Mouse (Mus musculus): ENCODE measurements around the gene App. TPM values are rescaled to one million over a fixed set of nuclear protein-coding genes. Genes with fewer than 3 reads are reported as not detected.

The App gene
- 37.8 and 44.5 TPM in 2 replicates for polyA plus RNA-seq (2014; fragmentation: Nextera tagmentation; extraction: Ambion mirVana)

GRCm38 (mm10) chr16:85173373-85174081 is at the start of gene App:
Gene App, minus strand, starts transcription at chr16:85173766.
- H3K4me1 ChIP-seq (replicated peaks; ENCODE audit: control insufficient read depth, insufficient read depth, low read length) = peaks cover 3% of the 10 kb centered on the region; the same call in 1 of the 2 replicates
- WGBS = under 1% methylated on average over 77 of the region's 78 CpGs
- no peaks in the 10 kb centered on the region for H3K9me3 ChIP-seq (ENCODE audit: control insufficient read depth, low read length)
- DNase-seq (ENCODE audit: low spot score) (peak; percentile 85), ATAC-seq (replicated peaks; ENCODE audit: low FRiP score) (peak; percentile 83)
- H3K27me3 ChIP-seq (replicated peaks; ENCODE audit: control insufficient read depth, insufficient read depth, low read length) = peaks cover 9% of the 10 kb centered on the region; the same call in 1 of the 2 replicates
- no peak within 1 kb of the TSS; the same call in 1 of the 2 replicates for H3K27ac ChIP-seq (ENCODE audit: low read depth, low read length)
- H3K9ac ChIP-seq (ENCODE audit: low read depth, low read length) = peak within 1 kb of the TSS; percentile 68
- H3K4me3 ChIP-seq (ENCODE audit: low read depth, low read length) = peak within 1 kb of the TSS; percentile 75
- H3K36me3 ChIP-seq (ENCODE audit: control insufficient read depth, insufficient read depth, low read length) = no peaks in the 10 kb centered on the region
- peak within 1 kb of the TSS; percentile 88 for H3K4me2 ChIP-seq

- H3K4me3 ChIP-seq (ENCODE audit: low read depth, low read length) = no peak overlapping the region
- no peaks in the 10 kb centered on the region for H3K36me3 ChIP-seq (ENCODE audit: control insufficient read depth, insufficient read depth, low read length)
- H3K27me3 ChIP-seq (replicated peaks; ENCODE audit: control insufficient read depth, insufficient read depth, low read length) = no peaks in the 10 kb centered on the region
- H3K9me3 ChIP-seq (ENCODE audit: control insufficient read depth, low read length) = no peaks in the 10 kb centered on the region
- 78% methylated on average over 9 of the region's 9 CpGs for WGBS
- ATAC-seq (replicated peaks; ENCODE audit: low FRiP score) (no peak), DNase-seq (ENCODE audit: low spot score) (no peak)
- H3K27ac ChIP-seq (ENCODE audit: low read depth, low read length) = no peak overlapping the region
- H3K4me2 ChIP-seq = no peak overlapping the region
- no peaks in the 10 kb centered on the region for H3K4me1 ChIP-seq (replicated peaks; ENCODE audit: control insufficient read depth, insufficient read depth, low read length)
- H3K9ac ChIP-seq (ENCODE audit: low read depth, low read length) = no peak overlapping the region
Measured at GRCm38 (mm10) chr16:85215846-85216245, 42.3 kb upstream of the App start.

- DNase-seq (ENCODE audit: low spot score) = no peak
- 73% methylated on average over 9 of the region's 9 CpGs for WGBS
- no peaks in the 10 kb centered on the region for H3K36me3 ChIP-seq (ENCODE audit: control insufficient read depth, insufficient read depth, low read length)
- H3K4me3 ChIP-seq (ENCODE audit: low read depth, low read length) = no peak overlapping the region
- no peaks in the 10 kb centered on the region for H3K9me3 ChIP-seq (ENCODE audit: control insufficient read depth, low read length)
- H3K4me2 ChIP-seq = no peak overlapping the region
- no peak for ATAC-seq (replicated peaks; ENCODE audit: low FRiP score)
- no peak overlapping the region for H3K9ac ChIP-seq (ENCODE audit: low read depth, low read length)
- H3K27ac ChIP-seq (ENCODE audit: low read depth, low read length) = no peak overlapping the region
- no peaks in the 10 kb centered on the region for H3K4me1 ChIP-seq (replicated peaks; ENCODE audit: control insufficient read depth, insufficient read depth, low read length)
- H3K27me3 ChIP-seq (replicated peaks; ENCODE audit: control insufficient read depth, insufficient read depth, low read length) = no peaks in the 10 kb centered on the region
Measured at GRCm38 (mm10) chr16:85215173-85215572, 41.6 kb upstream of the App start.

GRCm38 (mm10) chr16:85195622-85196021 is 22.1 kb upstream of the App start:
- no peak for ATAC-seq (replicated peaks; ENCODE audit: low FRiP score)
- H3K9ac ChIP-seq (ENCODE audit: low read depth, low read length) = no peak overlapping the region
- no peaks in the 10 kb centered on the region for H3K36me3 ChIP-seq (ENCODE audit: control insufficient read depth, insufficient read depth, low read length)
- H3K4me3 ChIP-seq (ENCODE audit: low read depth, low read length) = no peak overlapping the region
- DNase-seq (ENCODE audit: low spot score) = no peak
- no peak overlapping the region for H3K27ac ChIP-seq (ENCODE audit: low read depth, low read length)
- no peaks in the 10 kb centered on the region for H3K4me1 ChIP-seq (replicated peaks; ENCODE audit: control insufficient read depth, insufficient read depth, low read length)
- H3K4me2 ChIP-seq = no peak overlapping the region
- no peaks in the 10 kb centered on the region for H3K27me3 ChIP-seq (replicated peaks; ENCODE audit: control insufficient read depth, insufficient read depth, low read length)
- no peaks in the 10 kb centered on the region for H3K9me3 ChIP-seq (ENCODE audit: control insufficient read depth, low read length)
- 69% methylated on average over 6 of the region's 6 CpGs for WGBS

- Histone ChIP-seq H3K4me1 (replicated peaks; ENCODE audit: control insufficient read depth, insufficient read depth, low read length) (no peaks in the 10 kb centered on the region), H3K9me3 (ENCODE audit: control insufficient read depth, low read length) (no peaks in the 10 kb centered on the region), H3K4me2 (no peak overlapping the region), H3K4me3 (ENCODE audit: low read depth, low read length) (no peak overlapping the region), H3K9ac (ENCODE audit: low read depth, low read length) (no peak overlapping the region), H3K27ac (ENCODE audit: low read depth, low read length) (no peak overlapping the region), H3K36me3 (ENCODE audit: control insufficient read depth, insufficient read depth, low read length) (no peaks in the 10 kb centered on the region), H3K27me3 (replicated peaks; ENCODE audit: control insufficient read depth, insufficient read depth, low read length) (no peaks in the 10 kb centered on the region)
- 72% methylated on average over 6 of the region's 6 CpGs for WGBS
- ATAC-seq (replicated peaks; ENCODE audit: low FRiP score) (no peak), DNase-seq (ENCODE audit: low spot score) (no peak)
Measured at GRCm38 (mm10) chr16:85195167-85195566, 21.6 kb upstream of the App start.

GRCm38 (mm10) chr16:85181502-85181901 is 7.9 kb upstream of the App start:
- Histone ChIP-seq H3K36me3 (ENCODE audit: control insufficient read depth, insufficient read depth, low read length) (no peaks in the 10 kb centered on the region), H3K4me3 (ENCODE audit: low read depth, low read length) (no peak overlapping the region), H3K9me3 (ENCODE audit: control insufficient read depth, low read length) (no peaks in the 10 kb centered on the region), H3K9ac (ENCODE audit: low read depth, low read length) (no peak overlapping the region), H3K27me3 (replicated peaks; ENCODE audit: control insufficient read depth, insufficient read depth, low read length) (no peaks in the 10 kb centered on the region), H3K4me2 (no peak overlapping the region), H3K27ac (ENCODE audit: low read depth, low read length) (no peak overlapping the region), H3K4me1 (replicated peaks; ENCODE audit: control insufficient read depth, insufficient read depth, low read length) (no peaks in the 10 kb centered on the region)
- 65% methylated on average over 3 of the region's 3 CpGs for WGBS
- no peak for ATAC-seq (replicated peaks; ENCODE audit: low FRiP score)
- DNase-seq (ENCODE audit: low spot score) = no peak

GRCm38 (mm10) chr16:85180710-85181109 is 7.1 kb upstream of the App start:
- no peak overlapping the region for H3K27ac ChIP-seq (ENCODE audit: low read depth, low read length)
- H3K9me3 ChIP-seq (ENCODE audit: control insufficient read depth, low read length) = no peaks in the 10 kb centered on the region
- no peak for ATAC-seq (replicated peaks; ENCODE audit: low FRiP score)

GRCm38 (mm10) chr16:85176666-85177065 is 3.1 kb upstream of the App start:
- 54% methylated on average over 3 of the region's 3 CpGs for WGBS
- Histone ChIP-seq H3K9ac (ENCODE audit: low read depth, low read length) (no peak overlapping the region), H3K9me3 (ENCODE audit: control insufficient read depth, low read length) (no peaks in the 10 kb centered on the region), H3K27ac (ENCODE audit: low read depth, low read length) (no peak overlapping the region), H3K27me3 (replicated peaks; ENCODE audit: control insufficient read depth, insufficient read depth, low read length) (peaks cover 9% of the 10 kb centered on the region; the same call in 1 of the 2 replicates), H3K36me3 (ENCODE audit: control insufficient read depth, insufficient read depth, low read length) (no peaks in the 10 kb centered on the region), H3K4me2 (no peak overlapping the region), H3K4me1 (replicated peaks; ENCODE audit: control insufficient read depth, insufficient read depth, low read length) (no peaks in the 10 kb centered on the region), H3K4me3 (ENCODE audit: low read depth, low read length) (no peak overlapping the region)
- ATAC-seq (replicated peaks; ENCODE audit: low FRiP score) = no peak
- DNase-seq (ENCODE audit: low spot score) = no peak

More at GRCm38 (mm10) chr16:85180710-85181109, 7.1 kb upstream of the App start:
- Histone ChIP-seq H3K9ac (ENCODE audit: low read depth, low read length) (no peak overlapping the region), H3K4me1 (replicated peaks; ENCODE audit: control insufficient read depth, insufficient read depth, low read length) (no peaks in the 10 kb centered on the region), H3K4me3 (ENCODE audit: low read depth, low read length) (no peak overlapping the region), H3K36me3 (ENCODE audit: control insufficient read depth, insufficient read depth, low read length) (no peaks in the 10 kb centered on the region), H3K4me2 (no peak overlapping the region), H3K27me3 (replicated peaks; ENCODE audit: control insufficient read depth, insufficient read depth, low read length) (no peaks in the 10 kb centered on the region)
- DNase-seq (ENCODE audit: low spot score) = no peak
- WGBS = 74% methylated on average over 3 of the region's 3 CpGs
